Mouse (Mus musculus) v-Abl transformed pro-B cells (cell line): ENCODE data around the gene Rab1a.
"Not testable (repeated sequence)": the region's sequence is repeated elsewhere in the genome, so short reads cannot be mapped to it uniquely, and the experiment has no call there.

Experiments used
- in situ Hi-C, 2 experiments: fragments of 400-800 bp; cut with MboI; formaldehyde crosslinking; loops; one replicate each; pipeline ENCODE4 v1.15.1; 2025; ENCODE audit not compliant: unreplicated experiment in 2 of 2

Rab1a gene

GRCm38 (mm10) chr11:20214779-20215178 is 13.5 kb downstream of the Rab1a start:
- in situ Hi-C loops = loop anchor here in 1 of 2 experiments (10.0 kb wide), 2 partner anchors 120 to 420 kb away; partner anchors contain the start of gene Slc1a4

- in situ Hi-C loops = loop anchor here in 1 of 2 experiments (10.0 kb wide), 2 partner anchors 118 to 418 kb away; partner anchors contain the start of gene Slc1a4
Measured at GRCm38 (mm10) chr11:20216415-20216814, 15.2 kb downstream of the Rab1a start.

- in situ Hi-C loops = loop anchor here in 1 of 2 experiments (10.0 kb wide), 2 partner anchors 118 to 418 kb away; partner anchors contain the start of gene Slc1a4
Measured at GRCm38 (mm10) chr11:20217227-20217626, 16.0 kb downstream of the Rab1a start.

- in situ Hi-C loops = not testable (repeated sequence)
Measured at GRCm38 (mm10) chr11:20221671-20222070, 20.4 kb downstream of the Rab1a start.

GRCm38 (mm10) chr11:20224196-20224595 is 23.0 kb downstream of the Rab1a start:
- in situ Hi-C loops = no loop called here

- in situ Hi-C loops = loop anchor here in 1 of 2 experiments (25.0 kb wide), 2 partner anchors 264 to 961 kb away; no protein-coding TSS in a partner anchor
Measured at GRCm38 (mm10) chr11:20225938-20226337, 24.7 kb downstream of the Rab1a start.

- in situ Hi-C loops = loop anchor here in 1 of 2 experiments (25.0 kb wide), 2 partner anchors 266 to 959 kb away; no protein-coding TSS in a partner anchor
Measured at GRCm38 (mm10) chr11:20228666-20229065, 27.4 kb downstream of the Rab1a start.

- in situ Hi-C loops = loop anchor here in 1 of 2 experiments (25.0 kb wide), 2 partner anchors 267 to 958 kb away; no protein-coding TSS in a partner anchor
Measured at GRCm38 (mm10) chr11:20229311-20229710, 28.1 kb downstream of the Rab1a start.

GRCm38 (mm10) chr11:20230286-20230685 is 29.1 kb downstream of the Rab1a start:
- in situ Hi-C loops = loop anchor here in 1 of 2 experiments (25.0 kb wide), 2 partner anchors 268 to 957 kb away; no protein-coding TSS in a partner anchor

- in situ Hi-C loops = loop anchor here in 1 of 2 experiments (25.0 kb wide), 2 partner anchors 269 to 956 kb away; no protein-coding TSS in a partner anchor
Measured at GRCm38 (mm10) chr11:20231128-20231878, 30.1 kb downstream of the Rab1a start.

- in situ Hi-C loops = loop anchor here in 1 of 2 experiments (25.0 kb wide), 2 partner anchors 270 to 955 kb away; no protein-coding TSS in a partner anchor
Measured at GRCm38 (mm10) chr11:20232016-20232755, 31.0 kb downstream of the Rab1a start.

- in situ Hi-C loops = loop anchor here in 1 of 2 experiments (25.0 kb wide), 2 partner anchors 272 to 953 kb away; no protein-coding TSS in a partner anchor
Measured at GRCm38 (mm10) chr11:20234233-20234632, 33.0 kb downstream of the Rab1a start.

- in situ Hi-C loops = loop anchor here in 1 of 2 experiments (25.0 kb wide), 2 partner anchors 275 to 950 kb away; no protein-coding TSS in a partner anchor
Measured at GRCm38 (mm10) chr11:20237018-20237417, 35.8 kb downstream of the Rab1a start.

- in situ Hi-C loops = loop anchor here in 1 of 2 experiments (25.0 kb wide), 2 partner anchors 276 to 949 kb away; no protein-coding TSS in a partner anchor
Measured at GRCm38 (mm10) chr11:20237976-20238375, 36.7 kb downstream of the Rab1a start.

GRCm38 (mm10) chr11:20239279-20239861 is 38.1 kb downstream of the Rab1a start:
- in situ Hi-C loops = loop anchor here in 1 of 2 experiments (25.0 kb wide), 2 partner anchors 277 to 948 kb away; no protein-coding TSS in a partner anchor

- in situ Hi-C loops = loop anchor here (10.0 to 25.0 kb wide), 4 partner anchors 278 to 947 kb away; partner anchors contain the start of gene Sertad2 (in 1 of the 2)
Measured at GRCm38 (mm10) chr11:20240331-20240730, 39.1 kb downstream of the Rab1a start.

GRCm38 (mm10) chr11:20241311-20241710 is 40.1 kb downstream of the Rab1a start:
- in situ Hi-C loops = loop anchor here (10.0 to 25.0 kb wide), 4 partner anchors 279 to 946 kb away; partner anchors contain the start of gene Sertad2 (in 1 of the 2)

GRCm38 (mm10) chr11:20242366-20243056 is 41.3 kb downstream of the Rab1a start:
- in situ Hi-C loops = loop anchor here (10.0 to 25.0 kb wide), 4 partner anchors 280 to 945 kb away; partner anchors contain the start of gene Sertad2 (in 1 of the 2)
